Mouse (Mus musculus): ENCODE measurements around the gene Gigyf1. TPM values are rescaled to one million over a fixed set of nuclear protein-coding genes. Genes with fewer than 3 reads are reported as not detected.

Gigyf1 gene
- total and polyA plus RNA-seq, 3 experiments: 25.4 to 37.1 (median 31.0) TPM

- no peak for DNase-seq
These were observed 52.6 kb downstream of the Gigyf1 start for GRCm38 (mm10) chr5:137570691-137571586.

GRCm38 (mm10) chr5:137574470-137574901 lies 56.1 kb downstream of the Gigyf1 start:
- DNase-seq: peak; percentile 67

Small RNAs within 50 kb of the gene (microRNA-seq; reads per million reads assigned to microRNA genes)
- gene Mir6418: 0.41 to 1.5 reads per million in 2 experiments

Other genes with a start within 250 kb of the Gigyf1 start
- gene Ache, start 231.0 kb upstream of the Gigyf1 start, total RNA-seq (2021): 10 to 100 TPM in 1 of 2 experiments, 1 to 10 TPM in 1; 5.8 to 12.0 TPM
- gene Ache, start 231.0 kb upstream of the Gigyf1 start, polyA plus RNA-seq (2012; rRNA removed): 11.0 and 18.0 TPM in 2 replicates
- 10 to 100 TPM in 1 of 2 experiments, 1 to 10 TPM in 1; 9.6 to 15.3 TPM for gene Ufsp1, start 223.9 kb upstream of the Gigyf1 start, total RNA-seq (2021)
- gene Ufsp1, start 223.9 kb upstream of the Gigyf1 start, polyA plus RNA-seq (2012; rRNA removed): 29.8 and 37.9 TPM in 2 replicates
- 100 to 1,000 TPM; 135 to 172 TPM for gene Srrt, start 210.9 kb upstream of the Gigyf1 start, total RNA-seq (2021)
- gene Srrt, start 210.9 kb upstream of the Gigyf1 start, polyA plus RNA-seq (2012; rRNA removed): 138 and 150 TPM in 2 replicates
- 10 to 100 TPM; 28.3 to 41.4 TPM for gene Trip6, start 204.1 kb upstream of the Gigyf1 start, total RNA-seq (2021)
- gene Trip6, start 204.1 kb upstream of the Gigyf1 start, polyA plus RNA-seq (2012; rRNA removed): 108 TPM in 2 replicates
- gene Slc12a9, start 185.0 kb upstream of the Gigyf1 start, total RNA-seq (2021): 10 to 100 TPM in 1 of 2 experiments, 1 to 10 TPM in 1; 7.3 to 12.4 TPM
- 30.4 and 33.0 TPM in 2 replicates for gene Slc12a9, start 185.0 kb upstream of the Gigyf1 start, polyA plus RNA-seq (2012; rRNA removed)
- gene Ephb4, start 168.4 kb upstream of the Gigyf1 start, total RNA-seq (2021): 10 to 100 TPM; 44.3 to 68.9 TPM
- 54.6 and 59.9 TPM in 2 replicates for gene Ephb4, start 168.4 kb upstream of the Gigyf1 start, polyA plus RNA-seq (2012; rRNA removed)
- not detected for gene Zan, start 41.5 kb upstream of the Gigyf1 start, total RNA-seq (2021)
- gene Zan, start 41.5 kb upstream of the Gigyf1 start, polyA plus RNA-seq (2012; rRNA removed): 0.01 TPM in 2 replicates
- gene Pop7, start 16.0 kb upstream of the Gigyf1 start, total RNA-seq (2021): 10 to 100 TPM; 23.0 to 31.7 TPM
- gene Pop7, start 16.0 kb upstream of the Gigyf1 start, polyA plus RNA-seq (2012; rRNA removed): 46.9 and 48.7 TPM in 2 replicates
- not detected for gene Epo, start 14.7 kb downstream of the Gigyf1 start, total RNA-seq (2021)
- gene Epo, start 14.7 kb downstream of the Gigyf1 start, polyA plus RNA-seq (2012; rRNA removed): not detected in 2 replicates
- gene Gnb2, start 15.0 kb downstream of the Gigyf1 start, total RNA-seq (2021): 100 to 1,000 TPM; 553 to 611 TPM
- 1,578 and 1,712 TPM in 2 replicates for gene Gnb2, start 15.0 kb downstream of the Gigyf1 start, polyA plus RNA-seq (2012; rRNA removed)
- 1 to 10 TPM; 2.8 to 5.2 TPM for gene Actl6b, start 35.0 kb downstream of the Gigyf1 start, total RNA-seq (2021)
- gene Actl6b, start 35.0 kb downstream of the Gigyf1 start, polyA plus RNA-seq (2012; rRNA removed): 6.0 and 10.0 TPM in 2 replicates
- gene Tfr2, start 51.3 kb downstream of the Gigyf1 start, total RNA-seq (2021): 1 to 10 TPM; 1.1 to 1.9 TPM
- 1.9 and 2.4 TPM in 2 replicates for gene Tfr2, start 51.3 kb downstream of the Gigyf1 start, polyA plus RNA-seq (2012; rRNA removed)
- gene Mospd3, start 82.5 kb downstream of the Gigyf1 start, total RNA-seq (2021): 10 to 100 TPM; 45.4 to 54.1 TPM
- gene Mospd3, start 82.5 kb downstream of the Gigyf1 start, polyA plus RNA-seq (2012; rRNA removed): 211 TPM in 2 replicates
- 1,000 to 10,000 TPM; 1,014 to 1,197 TPM for gene Pcolce, start 95.2 kb downstream of the Gigyf1 start, total RNA-seq (2021)
- 1,453 and 1,846 TPM in 2 replicates for gene Pcolce, start 95.2 kb downstream of the Gigyf1 start, polyA plus RNA-seq (2012; rRNA removed)
- gene Fbxo24, start 110.5 kb downstream of the Gigyf1 start, total RNA-seq (2021): 1 to 10 TPM in 1 of 2 experiments, under 1 TPM in 1; 0.89 to 2.6 TPM
- gene Fbxo24, start 110.5 kb downstream of the Gigyf1 start, polyA plus RNA-seq (2012; rRNA removed): 2.5 and 3.3 TPM in 2 replicates
- gene Lrch4, start 110.6 kb downstream of the Gigyf1 start, total RNA-seq (2021): 10 to 100 TPM; 27.9 to 31.7 TPM
- 36.7 and 52.7 TPM in 2 replicates for gene Lrch4, start 110.6 kb downstream of the Gigyf1 start, polyA plus RNA-seq (2012; rRNA removed)
- 1 to 10 TPM; 6.4 to 7.4 TPM for gene Gm20605, start 110.6 kb downstream of the Gigyf1 start, total RNA-seq (2021)
- 30.4 and 31.4 TPM in 2 replicates for gene Gm20605, start 110.6 kb downstream of the Gigyf1 start, polyA plus RNA-seq (2012; rRNA removed)
- gene Sap25, start 122.8 kb downstream of the Gigyf1 start, total RNA-seq (2021): 10 to 100 TPM in 1 of 2 experiments, 1 to 10 TPM in 1; 3.0 to 14.8 TPM
- gene Sap25, start 122.8 kb downstream of the Gigyf1 start, polyA plus RNA-seq (2012; rRNA removed): 81.3 and 84.6 TPM in 2 replicates
- gene Irs3, start 127.2 kb downstream of the Gigyf1 start, total RNA-seq (2021): 10 to 100 TPM in 1 of 2 experiments, 1 to 10 TPM in 1; 9.6 to 14.2 TPM
- 18.9 and 32.8 TPM in 2 replicates for gene Irs3, start 127.2 kb downstream of the Gigyf1 start, polyA plus RNA-seq (2012; rRNA removed)
- 10 to 100 TPM; 29.2 to 37.6 TPM for gene Agfg2, start 166.2 kb downstream of the Gigyf1 start, total RNA-seq (2021)
- gene Agfg2, start 166.2 kb downstream of the Gigyf1 start, polyA plus RNA-seq (2012; rRNA removed): 73.7 and 85.2 TPM in 2 replicates
- 1 to 10 TPM; 2.2 to 6.0 TPM for gene Nyap1, start 223.1 kb downstream of the Gigyf1 start, total RNA-seq (2021)
- gene Nyap1, start 223.1 kb downstream of the Gigyf1 start, polyA plus RNA-seq (2012; rRNA removed): 7.3 and 8.9 TPM in 2 replicates
- 10 to 100 TPM; 82.9 to 89.9 TPM for gene Tsc22d4, start 227.2 kb downstream of the Gigyf1 start, total RNA-seq (2021)
- gene Tsc22d4, start 227.2 kb downstream of the Gigyf1 start, polyA plus RNA-seq (2012; rRNA removed): 123 and 136 TPM in 2 replicates

Measured in adrenal gland, adult 2 months (tissue).